Mouse (Mus musculus) A20 (cell line): Measurements from ENCODE around the gene 4930412O13Rik.

ENCODE experiments used
- DNase-seq: peaks from one replicate; pipeline ENCODE4 v3.0.0-alpha.2; 2011; ENCODE audit warnings: low read depth, low spot score

Gene 4930412O13Rik

DNA sequence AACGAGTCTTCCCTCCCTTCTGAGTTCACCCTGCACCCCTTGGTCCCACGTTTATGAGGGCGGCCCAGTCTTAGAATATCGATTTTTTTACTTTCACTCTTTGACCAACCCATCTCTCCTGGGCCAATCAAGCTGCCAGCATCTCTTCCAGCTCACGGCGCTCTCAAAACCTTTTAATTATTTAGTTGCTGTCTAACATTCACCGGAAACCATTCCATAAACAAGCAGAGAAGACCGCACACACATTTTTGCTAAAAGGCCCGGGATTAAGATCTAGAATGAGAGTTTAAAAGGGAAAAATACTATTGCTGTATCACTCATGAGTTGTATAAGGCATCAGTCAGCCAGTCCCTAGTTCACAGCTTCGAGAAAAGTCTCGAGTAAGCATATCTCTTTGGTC is 781 bp upstream of the 4930412O13Rik start:
- no peak for DNase-seq

DNA sequence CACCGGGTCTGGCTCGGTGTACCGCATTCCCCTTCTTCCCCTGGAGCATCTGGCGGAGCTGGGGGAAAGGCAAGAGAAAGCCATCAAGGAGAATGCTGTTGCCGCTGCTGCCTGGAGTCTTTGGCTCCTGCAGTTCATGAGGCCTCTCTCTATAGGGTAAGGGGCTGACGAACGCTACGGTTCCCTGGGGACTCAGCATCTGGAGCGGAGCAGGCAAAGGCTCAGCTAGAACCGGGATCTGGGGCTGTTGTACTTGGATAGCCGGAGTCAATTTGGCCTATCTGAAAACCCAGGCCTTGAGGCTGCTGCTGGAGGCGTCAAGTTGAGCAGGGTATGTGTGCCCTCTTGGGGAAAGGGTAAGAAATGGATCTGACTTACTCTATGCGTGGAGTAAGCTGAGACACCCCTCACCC is 565 bp downstream of the 4930412O13Rik start:
- no peak for DNase-seq

DNA sequence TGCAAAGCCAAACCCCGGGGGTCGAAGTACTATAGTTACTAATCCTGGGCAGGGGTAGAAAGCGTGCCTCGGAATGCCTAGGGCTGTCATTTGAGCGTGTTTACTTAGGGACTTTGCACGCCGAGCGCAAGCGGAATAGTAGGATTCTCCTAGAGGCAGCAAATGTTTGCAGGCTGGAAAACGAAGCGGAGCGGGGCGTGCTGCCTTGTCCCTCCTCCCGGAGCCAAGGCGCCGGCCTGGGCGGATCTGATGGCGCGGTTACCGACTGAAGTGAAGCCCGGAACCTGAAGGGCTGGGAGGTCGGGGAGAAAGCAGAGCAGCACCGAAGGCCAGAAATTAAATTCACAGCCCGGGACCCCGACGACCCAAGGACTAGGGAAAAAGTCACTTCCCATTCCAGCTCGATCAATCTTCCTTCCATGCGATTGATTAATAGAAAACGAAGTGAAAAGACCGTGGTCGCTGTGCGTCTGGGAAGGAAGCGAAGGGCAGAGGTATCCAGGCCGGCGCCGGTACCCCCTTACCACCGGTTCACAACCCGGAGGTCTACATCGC is 1.4 kb downstream of the 4930412O13Rik start:
- no peak for DNase-seq

DNA sequence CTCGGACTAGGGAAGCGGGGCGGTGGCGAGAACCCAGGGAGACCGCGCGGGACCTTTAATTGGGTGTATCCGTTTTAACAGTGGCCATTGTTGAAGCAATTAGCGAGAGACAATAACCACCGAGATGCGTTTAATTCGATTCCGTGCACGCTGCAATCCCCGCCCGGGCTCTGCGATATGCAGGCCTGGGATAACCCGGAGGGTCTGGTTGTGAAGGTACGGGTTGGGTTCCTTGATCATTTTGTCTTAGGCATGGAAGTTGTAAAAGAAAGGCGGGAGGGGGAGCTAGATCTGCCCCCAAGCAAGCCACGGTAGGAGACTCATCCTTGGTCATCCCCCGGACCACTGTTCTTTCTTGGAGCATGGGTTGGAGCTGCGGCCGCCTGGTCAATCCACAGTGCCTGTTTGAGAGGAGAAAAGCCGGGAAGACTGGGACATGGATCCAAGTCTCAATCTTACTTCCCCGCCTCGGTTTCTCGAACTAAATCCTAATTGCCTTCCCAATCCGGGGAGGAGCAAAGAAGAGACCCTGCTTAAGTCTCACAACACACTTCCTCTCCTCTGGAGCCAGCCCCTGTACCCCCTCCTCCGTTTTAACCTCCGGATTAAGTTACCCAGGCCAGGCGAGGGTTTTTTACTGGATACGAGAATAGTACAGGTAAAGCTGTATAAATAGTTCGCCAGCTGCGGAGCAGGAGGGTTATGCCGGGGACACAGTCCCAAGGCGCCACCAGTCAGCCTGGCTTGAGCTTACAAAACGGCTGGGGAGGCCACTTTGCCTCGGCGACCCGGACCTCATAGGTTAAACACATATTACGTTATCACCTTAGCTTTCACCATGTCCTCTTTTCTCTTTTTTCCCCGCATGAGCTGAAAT is 2.1 kb downstream of the 4930412O13Rik start:
- DNase-seq: no peak

DNA sequence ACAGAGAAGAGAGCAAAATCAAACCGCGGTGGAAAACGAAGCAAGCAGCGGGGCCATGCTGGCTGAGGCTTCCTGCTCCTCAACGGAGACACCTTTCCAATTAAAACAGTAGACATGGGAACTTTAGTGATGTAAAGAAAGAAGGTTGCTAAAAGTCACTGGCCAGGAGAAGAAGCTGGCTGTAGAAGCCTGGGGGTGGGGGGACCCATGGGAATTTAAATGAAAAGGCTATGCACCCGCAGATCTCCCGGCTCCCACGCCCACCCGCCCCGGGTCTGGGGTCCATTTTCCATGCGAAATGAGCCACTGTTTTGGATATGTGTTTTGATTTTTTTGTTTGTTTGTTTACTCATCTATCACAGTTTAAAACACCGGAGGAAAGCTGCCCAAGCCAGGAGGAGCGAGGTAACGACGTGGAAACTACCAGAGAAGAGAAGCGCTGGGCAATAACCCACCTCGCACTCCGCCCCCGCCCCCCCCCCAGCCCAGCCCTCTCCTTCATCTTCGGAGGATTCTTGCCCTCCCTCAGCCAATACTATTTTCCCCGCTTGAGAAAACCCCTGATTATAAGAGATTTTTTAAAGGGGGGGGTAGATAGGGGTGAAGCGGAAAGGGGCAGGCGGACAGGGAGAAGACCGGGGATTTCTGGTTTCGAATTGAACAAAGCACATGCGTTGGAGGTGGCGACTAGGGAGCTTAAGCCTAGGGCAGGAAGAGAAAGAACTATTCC is 2.9 kb downstream of the 4930412O13Rik start:
- DNase-seq: no peak

DNA sequence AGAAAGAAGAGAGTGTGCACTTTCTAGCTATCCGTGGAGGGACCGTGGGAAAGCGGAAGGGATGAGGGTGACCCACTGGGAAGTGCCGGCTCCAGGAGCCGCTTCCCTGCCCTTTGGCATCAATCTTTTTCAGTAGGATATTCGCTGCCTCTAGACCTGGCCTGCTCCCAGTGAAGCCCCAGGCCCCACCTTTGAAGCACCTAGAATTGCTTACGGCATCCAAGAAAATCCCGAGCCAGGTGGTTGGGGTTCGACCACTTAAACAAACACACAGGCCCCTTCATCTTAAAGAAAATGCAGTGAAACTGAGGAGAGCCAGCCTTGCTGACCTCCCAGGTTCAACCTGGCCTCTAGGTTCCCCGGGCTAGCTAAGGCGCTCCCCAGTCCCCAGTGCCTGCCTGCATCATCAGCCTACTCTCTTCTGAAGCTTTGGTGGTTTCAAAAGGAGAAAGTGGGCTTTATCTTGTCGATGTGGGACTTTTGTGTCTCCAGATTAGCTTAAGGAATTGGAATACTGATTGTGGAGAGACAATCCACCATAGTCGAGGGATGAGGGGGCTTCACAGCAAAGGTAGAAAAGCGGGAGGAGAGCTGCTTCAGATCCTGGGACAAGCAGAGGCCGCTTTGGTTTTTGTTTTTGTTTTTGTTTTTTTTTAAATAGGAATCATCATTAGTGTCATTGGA is 3.6 kb downstream of the 4930412O13Rik start:
- no peak for DNase-seq

DNA sequence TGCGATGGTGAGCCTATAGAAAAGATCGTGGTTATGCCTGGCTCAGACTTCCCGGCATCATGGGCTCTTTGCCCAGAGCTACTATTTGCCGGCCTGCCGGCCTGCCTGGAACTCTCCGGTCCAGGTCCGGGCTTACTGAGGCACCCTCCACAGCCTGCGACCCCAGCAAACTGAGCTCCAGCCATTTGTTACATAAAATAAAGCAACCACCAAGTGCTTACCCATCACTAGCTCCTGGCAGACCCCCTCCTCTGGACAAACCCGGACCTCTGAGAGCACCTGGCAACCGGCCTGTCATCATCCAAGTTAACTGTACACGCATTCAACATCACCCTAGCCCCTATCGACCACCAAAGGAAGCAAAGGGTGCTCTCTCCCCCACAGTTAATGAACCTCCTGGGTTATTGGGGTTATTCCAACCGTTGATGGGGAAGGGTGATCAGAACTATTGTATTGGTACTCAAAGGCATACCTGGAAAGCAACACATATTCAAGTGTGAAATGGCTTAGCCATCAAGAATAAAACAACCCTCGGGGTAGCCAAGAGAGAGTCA is 4.2 kb downstream of the 4930412O13Rik start:
- no peak for DNase-seq

DNA sequence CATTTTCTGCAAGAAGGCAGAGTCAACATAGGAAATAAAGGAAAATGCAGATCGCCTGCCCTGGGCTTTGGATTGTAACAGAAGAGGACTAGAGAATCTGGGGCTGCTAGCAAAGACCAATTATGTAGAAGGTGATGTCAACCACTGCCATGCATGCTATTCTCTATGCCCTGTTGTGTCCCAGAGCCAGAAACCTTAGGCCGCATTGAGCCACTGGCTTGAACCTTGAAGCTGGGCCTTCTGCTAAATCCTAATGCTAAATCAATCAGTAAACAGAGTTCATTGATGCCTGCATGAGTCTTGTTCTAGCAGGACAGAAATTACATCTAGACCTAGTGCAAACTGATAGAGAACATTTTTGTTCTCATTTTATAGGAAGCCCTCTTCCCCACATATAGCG is 5.0 kb downstream of the 4930412O13Rik start:
- DNase-seq: no peak

DNA sequence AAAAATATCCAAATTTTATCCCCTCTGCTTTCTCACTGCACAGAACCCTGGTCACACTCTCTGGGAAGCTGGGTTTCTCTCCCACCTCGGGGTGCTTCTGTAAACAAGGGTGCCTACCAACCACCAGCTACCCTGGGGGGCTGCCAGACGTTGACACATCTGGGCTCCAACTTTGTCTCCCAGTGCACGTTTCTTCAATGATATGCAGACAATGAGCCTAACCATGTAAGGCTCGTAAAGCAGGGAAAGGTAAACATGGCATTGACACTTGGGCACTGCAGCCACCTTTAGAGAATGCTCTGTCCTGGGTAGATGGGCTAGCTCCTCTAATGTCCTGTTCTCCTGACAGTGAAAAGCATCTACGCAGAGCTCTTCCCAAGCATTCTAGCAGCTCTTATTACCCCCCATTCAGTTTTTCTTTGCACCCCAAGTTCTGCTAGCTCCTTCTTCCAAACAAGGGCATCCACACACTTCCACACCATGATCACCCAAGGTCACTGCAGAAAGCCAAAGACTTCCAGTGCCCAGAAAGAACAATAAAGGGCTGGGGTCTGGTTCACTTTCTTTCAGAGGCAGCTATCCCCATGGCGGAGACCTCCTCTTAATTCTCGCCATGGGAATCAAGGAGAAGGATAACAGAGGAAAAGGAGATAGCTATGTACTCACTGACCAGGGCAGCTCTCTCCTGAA is 6.0 kb downstream of the 4930412O13Rik start:
- no peak for DNase-seq

DNA sequence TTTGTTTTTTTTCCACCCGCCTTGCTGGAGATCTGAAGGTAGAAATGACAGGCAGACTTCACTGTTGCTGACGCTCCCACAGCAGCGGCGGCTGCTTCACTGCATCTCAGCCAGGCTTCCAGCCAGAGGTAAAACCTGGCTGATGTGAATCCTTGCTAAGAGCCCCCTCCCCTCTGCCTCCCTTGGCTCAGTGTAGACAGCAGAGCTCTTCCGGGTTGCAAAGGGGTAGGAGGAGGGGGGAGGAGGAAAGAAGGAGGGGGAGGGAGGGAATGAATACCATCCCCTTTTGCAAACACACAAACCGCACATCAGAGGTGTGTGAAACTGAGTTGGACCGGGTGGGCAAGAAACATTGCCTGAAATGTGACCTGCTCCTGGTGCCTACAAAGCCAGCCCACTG is 6.6 kb downstream of the 4930412O13Rik start:
- no peak for DNase-seq

DNA sequence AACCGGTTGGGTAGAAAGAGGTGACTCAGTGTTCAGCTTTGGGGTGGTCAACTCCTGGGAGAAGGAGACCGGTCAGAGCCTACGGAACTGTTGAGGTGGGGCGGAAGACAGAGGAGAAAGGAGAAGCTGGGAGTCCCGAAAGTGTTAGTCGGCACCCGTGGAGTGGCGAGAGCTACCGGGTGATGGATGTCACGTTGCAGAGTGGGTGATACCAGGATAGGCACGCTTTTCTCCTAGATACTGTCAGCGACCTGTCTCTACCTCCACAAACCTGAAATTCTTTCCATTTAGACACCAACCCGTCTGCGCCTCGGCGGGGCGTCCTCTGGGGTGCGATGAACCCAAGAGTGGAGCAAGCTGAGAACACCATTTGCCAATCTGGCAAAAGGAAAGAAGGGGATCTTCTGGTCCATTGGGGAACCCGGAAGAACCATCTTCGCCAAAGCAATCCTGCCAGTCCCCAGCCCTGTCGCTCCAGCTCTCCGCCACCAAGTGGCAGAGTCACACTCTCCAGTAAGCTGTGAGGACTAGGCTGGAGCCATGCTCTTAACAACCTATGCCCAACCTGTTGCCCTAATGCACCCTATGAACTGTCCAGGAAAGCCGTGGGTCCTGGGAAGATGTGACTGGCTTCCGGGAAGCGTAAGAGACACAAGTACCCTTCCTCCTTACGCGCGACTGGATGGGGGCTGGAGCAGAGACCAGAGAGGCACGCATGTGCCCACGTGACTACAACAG is 8.0 kb downstream of the 4930412O13Rik start, which contains the start of gene 9230102O04Rik:
Gene 9230102O04Rik, minus strand, starts transcription at position 628 of the 738 bp plus-strand sequence.
- DNase-seq: no peak

DNA sequence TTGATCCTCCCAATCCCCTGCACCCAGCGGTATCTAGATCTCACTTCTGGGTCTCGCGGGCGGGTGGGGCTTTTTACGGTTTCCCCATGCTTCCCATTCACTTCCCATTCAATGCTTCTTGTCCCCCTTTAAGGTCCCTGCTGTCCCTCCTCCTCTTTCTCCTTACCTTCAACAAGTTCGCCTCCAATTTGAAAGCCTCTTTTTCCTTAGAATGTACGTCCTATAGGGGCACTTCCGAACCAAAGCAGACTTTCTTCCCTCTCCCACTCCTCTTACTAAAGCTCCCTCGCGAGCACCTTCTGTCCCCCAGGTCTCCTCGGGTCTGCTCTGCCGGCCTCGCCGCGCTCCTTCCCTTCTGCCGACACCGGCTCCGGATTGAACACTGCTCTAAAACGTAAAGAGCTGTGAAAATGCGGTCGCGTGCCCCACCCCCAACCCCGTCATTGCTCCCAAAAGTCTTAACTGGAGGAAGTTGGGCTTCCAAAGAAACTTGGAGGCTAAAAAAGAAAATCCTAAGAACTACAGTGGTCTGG is 8.7 kb downstream of the 4930412O13Rik start, which contains the start of gene Gata3:
Gene Gata3, minus strand, starts transcription at position 384 of the 533 bp plus-strand sequence.
- no peak for DNase-seq

DNA sequence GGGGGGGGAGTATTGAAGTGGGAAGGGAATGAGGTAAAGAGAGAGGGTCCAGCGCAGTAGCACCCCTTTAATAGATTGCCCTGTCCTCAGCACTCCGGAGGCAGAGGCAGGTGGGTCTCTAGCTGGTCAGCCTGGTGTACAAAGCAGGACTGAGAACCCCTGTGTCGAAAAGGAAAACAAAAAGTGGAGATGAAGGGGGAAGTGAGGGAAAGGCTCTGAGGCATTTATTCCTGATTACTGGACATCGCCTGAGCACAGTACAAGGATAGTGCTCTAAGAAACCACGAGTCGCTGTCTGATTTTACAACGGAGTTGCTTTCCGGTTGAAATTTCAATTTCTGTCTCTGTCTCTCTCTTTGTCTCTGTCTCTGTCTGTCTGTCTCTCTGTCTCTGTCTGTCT is 9.2 kb downstream of the 4930412O13Rik start:
- no peak for DNase-seq

DNA sequence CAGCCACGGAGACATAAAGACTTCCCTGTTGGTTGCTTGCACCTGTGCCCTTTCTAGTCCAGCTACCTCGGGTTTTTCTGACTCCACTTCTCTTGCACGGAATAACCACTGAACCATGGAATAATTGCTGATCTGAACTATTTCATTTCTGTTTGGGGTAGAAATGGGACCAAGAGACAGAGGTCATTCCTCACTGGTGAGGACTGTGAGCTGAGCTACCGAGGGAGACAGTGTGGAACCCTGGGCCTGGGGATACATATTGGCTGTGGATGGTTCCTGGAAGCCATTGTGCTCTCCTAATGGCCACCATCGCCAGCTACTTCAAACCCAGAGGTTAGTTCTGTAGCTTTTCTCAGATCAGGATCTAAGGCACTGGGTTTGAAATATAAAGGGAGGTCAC is 9.9 kb downstream of the 4930412O13Rik start:
- no peak for DNase-seq

DNA sequence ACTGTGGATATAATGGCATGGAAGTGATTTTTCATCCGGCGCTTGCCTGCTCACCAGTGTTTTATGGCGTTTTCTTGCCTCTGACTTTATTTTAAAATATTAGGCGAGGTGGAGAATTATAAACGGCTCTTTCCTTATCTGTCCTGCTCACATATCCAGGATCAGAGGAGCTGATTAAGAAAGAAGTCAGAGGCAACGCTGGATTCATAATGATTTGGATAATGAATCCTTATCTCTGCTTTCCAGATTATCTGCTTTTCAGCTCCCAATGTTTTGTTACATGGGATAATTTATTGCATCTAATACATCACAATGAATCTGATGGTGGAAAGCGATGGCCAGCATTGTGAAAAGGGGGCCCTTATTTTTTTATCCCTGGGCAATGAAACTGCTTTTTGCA is 11.5 kb downstream of the 4930412O13Rik start:
- DNase-seq: no peak

DNA sequence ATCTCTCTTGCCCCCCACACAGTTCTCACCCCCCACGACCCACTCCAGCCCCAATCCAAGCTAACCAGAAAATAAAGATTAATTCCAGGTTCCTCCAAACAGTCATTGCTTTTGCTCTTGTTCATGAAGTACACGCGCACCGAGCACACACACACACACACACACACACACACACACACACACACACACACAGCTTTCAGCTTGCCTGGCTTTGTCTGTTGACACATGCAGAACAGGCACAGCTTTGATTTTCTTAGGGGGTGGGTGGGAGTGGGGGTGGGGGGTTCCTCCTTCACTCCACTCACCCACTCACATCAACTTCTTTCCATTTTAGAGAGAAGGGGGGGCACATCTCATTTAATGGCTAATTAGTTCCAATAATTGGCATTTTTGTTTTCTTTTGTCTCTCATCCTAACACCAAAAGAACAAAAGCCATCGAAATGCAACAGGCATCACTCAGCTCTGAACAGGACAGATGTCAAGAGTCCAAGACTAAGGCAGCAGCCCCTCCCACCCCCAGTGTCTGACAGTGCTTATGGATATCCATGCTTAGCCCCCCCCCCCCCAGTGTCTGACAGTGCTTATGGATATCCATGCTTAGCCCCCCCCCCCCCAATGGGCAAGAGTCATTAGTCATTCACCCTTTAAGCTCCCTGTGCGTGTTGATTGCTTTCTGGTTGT is 12.4 kb downstream of the 4930412O13Rik start:
- no peak for DNase-seq

DNA sequence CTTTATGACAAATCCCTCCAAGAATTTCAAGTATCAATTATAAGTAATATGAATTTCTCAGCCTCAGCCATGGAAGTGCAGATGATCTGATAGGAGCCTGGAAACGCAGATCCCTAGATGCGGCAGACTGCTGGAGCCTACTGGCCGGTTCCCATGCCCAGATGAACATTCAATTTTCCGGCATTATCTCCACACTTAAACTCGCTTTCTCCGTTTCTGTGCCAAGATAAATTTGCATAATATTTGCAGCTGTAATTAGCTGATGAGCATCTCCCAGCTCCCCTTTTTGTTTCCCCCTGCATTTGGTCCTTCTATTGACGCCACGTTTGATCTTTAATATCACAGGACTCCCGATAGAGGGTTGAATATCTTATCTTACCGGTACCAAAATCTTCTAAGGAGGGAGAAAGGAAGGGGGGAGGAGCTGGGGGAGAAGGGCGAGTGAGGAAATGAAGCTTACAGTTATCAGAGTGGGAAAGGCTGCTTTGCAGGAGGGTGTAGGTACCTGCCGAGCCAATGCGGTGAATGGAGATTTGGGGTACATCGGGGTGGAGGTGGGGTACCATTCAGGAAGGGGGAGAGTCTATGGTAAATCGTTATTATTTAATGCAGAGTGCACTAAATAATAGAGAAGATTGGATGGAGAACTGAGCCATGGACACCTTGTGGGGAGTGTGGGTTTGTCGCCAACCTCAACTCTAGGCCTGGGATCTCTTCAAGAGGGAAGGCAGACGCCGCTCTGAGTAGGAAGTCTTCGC is 14.0 kb downstream of the 4930412O13Rik start:
- DNase-seq: no peak

DNA sequence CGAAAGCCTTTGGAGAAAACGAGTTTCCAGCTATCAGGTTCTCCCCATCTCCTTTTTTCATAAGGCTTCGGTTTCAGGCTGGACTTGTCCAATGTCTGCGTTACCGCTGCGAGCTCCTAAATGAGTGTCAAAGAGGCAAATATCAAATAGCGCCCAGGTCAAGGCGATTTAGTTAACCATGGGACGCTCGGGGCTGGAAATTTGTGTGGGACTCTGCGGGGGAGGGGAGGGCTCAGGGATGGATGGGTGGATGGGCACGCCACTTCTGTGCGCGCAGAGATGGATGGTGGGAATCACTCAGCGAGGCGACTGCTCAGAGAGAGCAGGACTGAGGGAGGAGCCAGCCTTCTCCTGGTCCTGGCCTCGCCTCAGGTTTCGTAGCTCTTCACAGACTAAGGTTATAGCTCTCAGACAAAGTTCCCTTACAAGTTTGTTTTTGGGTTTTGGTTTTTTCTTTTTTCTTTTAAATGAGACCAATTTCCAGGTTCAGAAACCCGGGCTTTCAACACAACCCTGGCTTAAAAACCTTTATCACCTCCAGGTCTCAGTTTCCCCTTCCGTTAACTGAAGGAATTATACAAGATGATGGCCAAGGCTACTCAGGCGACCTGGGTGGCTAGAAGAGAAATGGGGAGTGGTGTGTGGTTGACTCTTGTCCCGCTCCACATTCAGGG is 15.2 kb downstream of the 4930412O13Rik start:
- DNase-seq: no peak
